Mouse (Mus musculus) cerebellum, adult (tissue): ENCODE results near the gene Tsga10ip.
"Not testable (repeated sequence)": the region's sequence is repeated elsewhere in the genome, so short reads cannot be mapped to it uniquely, and the experiment has no call there.

Source experiments
- ATAC-seq: cut with Nextera tagmentation; 2 replicates; pipeline ENCODE4 v1.9.2; 2017; ENCODE audit warnings: mild to moderate bottlenecking, moderate library complexity, mixed read lengths; ENCODE audit not compliant: insufficient number of reproducible peaks, low FRiP score, low TSS enrichment

The Tsga10ip gene

DNA sequence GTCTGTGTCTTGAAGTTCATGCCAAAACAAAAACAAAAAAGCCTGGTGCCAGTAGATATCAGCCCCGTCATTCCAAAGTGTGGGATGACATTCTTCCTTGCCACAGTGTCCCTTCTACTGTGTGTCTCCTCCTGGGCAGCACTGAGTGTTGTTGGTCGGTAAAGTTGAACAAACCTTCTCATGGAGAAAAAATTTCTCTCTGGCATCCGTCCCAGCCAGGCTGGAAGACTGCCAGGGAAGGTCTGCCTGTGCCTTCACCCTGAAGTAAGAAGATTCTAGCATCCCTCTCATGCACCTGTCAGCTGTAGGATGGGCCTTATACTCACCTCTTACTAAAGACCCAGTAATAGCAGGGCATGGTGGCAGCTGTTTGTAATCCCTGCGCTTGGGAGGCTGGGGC lies 9.4 kb downstream of the Tsga10ip start:
- no peak for ATAC-seq

DNA sequence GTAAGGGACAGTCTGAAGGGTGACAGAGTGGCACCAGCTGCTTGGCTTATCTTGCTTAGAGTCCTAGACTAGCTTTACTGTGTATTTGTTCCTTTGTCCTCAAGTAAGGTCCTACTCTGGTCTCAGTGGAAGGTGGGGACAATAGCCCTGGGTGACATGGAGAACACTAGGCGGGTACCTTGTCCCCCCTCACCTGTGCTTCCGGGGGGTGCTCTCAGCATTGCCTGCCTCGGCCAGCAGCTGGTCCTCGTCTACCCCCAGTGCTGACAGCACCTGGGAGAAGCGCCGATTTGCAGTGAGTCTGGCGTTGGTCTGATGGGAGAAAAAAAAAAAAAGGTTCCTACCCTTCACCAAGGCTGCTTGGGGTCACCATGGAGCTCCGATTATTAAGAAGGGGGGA lies 11.9 kb downstream of the Tsga10ip start:
- no peak for ATAC-seq

DNA sequence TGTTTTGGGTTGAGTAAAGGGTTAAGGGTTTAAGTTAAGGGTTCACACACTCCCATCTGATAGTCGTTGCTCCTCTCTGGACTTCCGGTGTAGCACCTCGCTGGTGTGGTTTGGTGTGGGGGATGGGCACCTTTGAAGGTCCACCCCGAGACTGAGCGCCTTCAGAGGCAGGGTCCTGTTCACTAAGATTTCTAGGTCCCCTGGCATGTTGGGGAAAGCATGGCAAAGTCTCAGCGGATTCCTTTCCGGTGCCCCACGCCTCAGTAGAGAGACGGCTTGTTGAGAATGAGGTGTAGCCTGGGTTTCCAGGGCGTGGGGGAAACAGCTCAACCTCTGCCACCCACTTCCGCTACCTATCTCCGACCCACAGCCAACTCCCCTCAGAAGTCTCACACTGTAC lies 12.7 kb downstream of the Tsga10ip start:
- no peak for ATAC-seq

- ATAC-seq: peak; percentile 94
Observed at GRCm38 (mm10) chr19:5388588-5389242, 13.6 kb downstream of the Tsga10ip start, which contains the start of gene Sart1. Sart1 (minus strand) TSS chr19:5388703.

DNA sequence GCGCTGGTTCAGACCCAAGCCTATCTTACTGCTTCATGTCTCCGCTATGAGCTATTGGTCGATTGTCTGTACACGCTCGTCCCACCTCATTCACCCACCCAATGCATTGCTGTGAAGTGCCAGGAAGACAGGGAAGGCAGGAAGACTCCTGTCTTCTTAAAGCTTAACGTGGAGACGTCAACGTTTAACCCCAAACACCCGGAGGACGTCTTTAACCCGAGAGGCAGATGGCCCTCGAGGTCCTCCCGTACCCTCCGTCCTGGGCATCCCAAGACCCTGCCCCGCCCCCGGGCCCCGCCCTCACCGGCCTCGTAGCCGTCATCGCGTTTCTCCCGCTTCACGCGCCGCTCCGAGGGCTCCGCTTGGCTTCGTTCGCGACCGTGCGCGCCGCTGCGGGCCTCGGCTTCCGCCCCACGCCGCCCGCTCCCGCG lies 14.3 kb downstream of the Tsga10ip start:
- ATAC-seq: no peak

- no peak for ATAC-seq
Observed at GRCm38 (mm10) chr19:5384715-5385114, 17.6 kb downstream of the Tsga10ip start.

DNA sequence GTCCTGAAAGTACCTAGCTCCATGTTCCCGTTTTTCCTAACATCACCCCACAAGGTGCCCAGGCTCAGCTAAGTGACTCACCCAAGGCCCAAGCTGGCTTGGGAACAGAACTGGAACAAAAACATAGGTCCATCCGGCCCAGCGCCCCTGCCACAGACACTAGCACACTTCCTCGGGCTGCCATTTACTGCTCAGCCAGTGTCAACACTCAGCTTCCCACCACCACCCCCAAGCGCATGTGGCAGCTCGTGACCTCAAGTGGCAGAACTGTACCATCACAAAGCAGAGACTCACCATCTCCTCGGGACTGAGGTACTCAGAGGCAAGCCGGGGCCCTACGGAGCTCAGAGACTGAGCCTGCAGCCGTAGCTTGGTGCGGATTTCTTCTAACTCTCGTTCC lies 19.0 kb downstream of the Tsga10ip start:
- no peak for ATAC-seq

GRCm38 (mm10) chr19:5377446-5377845 lies 24.9 kb downstream of the Tsga10ip start:
- ATAC-seq: no peak

GRCm38 (mm10) chr19:5374748-5375147 lies 27.6 kb downstream of the Tsga10ip start:
- ATAC-seq: no peak

- no peak for ATAC-seq
Observed at GRCm38 (mm10) chr19:5374177-5374576, 28.1 kb downstream of the Tsga10ip start.

DNA sequence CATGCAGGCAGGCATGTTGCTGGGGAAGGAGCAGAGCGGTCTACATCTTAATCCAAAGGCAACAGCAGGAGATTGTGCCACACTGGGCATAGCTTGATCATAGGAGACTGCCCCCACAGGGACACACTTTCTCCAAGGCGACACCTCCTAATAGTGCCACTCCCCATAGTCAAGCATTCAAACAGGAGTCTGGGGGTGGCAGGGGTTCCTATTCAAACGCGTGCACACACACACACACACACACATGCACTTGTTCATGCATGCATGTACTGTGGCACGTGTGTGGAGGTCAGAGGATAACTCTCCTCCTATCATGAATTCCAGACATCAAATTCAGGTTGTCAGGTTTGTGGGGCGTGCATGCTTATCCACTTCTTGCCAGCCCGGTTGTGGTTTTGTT lies 29.6 kb downstream of the Tsga10ip start:
- ATAC-seq: no peak

GRCm38 (mm10) chr19:5370932-5371331 lies 31.4 kb downstream of the Tsga10ip start:
- ATAC-seq: no peak

DNA sequence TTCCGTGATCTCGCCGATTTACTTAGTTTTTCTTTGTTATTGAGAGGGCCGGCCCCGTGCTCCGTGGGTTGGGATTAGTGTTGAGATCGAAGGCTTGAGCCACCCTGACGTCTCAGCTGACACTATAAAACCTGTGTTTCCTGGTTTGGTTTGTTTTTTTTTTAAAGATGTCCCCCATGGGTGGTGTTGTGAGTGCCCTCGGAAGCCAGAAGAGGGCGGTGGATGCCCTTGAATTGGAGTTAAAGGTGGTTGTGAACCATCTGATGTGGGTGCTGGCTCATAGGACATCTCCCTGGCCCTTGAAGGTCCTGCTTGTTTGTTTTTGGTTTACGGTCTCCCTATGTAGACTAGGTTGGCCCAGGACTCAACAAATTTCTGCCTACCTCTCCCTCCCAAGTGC lies 34.9 kb downstream of the Tsga10ip start:
- ATAC-seq: no peak

- ATAC-seq: no peak
Observed at GRCm38 (mm10) chr19:5367053-5367359, 35.3 kb downstream of the Tsga10ip start, which contains the start of gene Banf1. Banf1 (minus strand) TSS chr19:5367168.

DNA sequence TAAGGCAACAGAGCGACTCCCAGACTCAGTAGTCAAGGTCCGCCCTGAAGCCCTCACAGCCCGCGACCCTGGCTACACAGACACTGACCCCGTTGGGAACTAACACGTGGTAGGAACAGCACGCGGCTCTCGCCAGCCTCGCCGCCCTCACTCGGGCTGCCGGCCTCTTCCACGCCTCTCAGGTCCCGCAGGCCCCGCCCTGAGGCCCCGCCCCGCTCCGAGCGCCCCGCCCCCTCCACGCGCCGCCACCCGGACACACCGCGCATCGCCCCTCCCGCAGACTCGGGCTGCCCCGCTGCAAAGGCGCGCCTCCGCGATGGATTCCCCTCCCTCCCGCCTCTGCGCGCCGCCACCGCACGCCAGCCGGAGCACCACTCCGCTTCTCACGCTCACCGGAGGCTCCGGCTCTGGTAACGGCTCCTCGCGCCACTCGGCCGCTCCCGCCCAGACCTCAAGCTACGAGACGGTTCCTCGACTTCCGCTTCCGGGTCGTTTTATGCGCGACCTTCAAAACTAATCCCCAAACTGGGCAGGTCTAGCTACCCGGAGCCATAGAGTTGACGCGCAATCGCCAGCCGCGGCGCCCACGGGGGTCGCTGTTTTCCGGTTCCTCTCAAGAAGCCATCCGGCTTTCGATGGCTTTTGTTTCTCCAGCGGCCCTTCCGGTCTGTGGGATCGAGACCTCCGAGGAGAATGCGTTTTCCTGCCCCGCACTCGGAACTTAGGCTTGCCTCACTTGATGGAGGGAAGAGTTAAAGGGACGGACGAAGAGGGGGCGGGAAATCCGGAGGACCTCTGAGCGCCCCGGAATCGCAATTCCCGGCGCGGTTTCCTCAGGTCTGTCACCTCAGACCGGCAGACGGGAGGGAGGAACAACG lies 35.9 kb downstream of the Tsga10ip start, which contains the start of gene Eif1ad:
Gene Eif1ad (plus strand): TSS at position 567 of the 878 bp plus-strand sequence.
- ATAC-seq: peak; percentile 79; the same call in 1 of the 2 replicates

DNA sequence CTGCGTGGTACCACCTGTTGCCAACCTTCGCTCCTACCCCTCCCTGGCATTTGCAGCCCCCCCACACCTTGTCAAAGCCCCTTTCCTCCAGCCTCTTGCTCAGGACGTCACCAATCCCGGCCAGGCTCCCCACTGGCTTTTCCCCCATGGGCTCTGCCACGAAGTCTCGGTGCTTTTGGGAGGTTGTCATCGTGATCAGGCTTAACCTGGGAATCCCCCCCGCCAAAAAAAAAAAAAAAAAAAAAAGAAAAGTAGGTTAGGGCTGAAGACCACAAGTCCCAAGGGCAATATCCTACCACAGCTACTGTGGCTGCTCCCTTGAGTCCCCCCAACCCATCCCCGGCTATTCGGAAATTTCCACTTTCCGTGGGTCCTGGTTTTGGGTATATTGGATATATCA lies 36.6 kb downstream of the Tsga10ip start:
- ATAC-seq: no peak

DNA sequence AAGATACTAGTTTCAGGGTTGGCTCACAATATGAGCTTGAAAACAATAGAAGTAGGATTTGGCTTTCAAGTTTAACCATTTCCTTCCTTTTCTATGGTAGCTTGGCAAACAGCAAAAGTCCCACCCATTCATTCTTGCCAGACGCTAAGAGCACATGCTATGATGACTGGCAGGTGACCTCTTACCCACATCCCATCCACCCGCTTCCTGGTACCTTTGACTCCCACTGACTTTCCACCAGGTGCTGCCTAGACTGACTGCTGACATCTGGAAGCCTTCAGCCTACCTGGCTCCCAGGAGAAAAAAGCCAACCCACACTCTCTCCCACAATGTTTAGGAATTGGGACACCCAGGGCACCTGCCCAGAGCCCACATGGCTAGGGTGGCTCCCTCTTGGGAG lies 38.2 kb downstream of the Tsga10ip start:
- no peak for ATAC-seq

DNA sequence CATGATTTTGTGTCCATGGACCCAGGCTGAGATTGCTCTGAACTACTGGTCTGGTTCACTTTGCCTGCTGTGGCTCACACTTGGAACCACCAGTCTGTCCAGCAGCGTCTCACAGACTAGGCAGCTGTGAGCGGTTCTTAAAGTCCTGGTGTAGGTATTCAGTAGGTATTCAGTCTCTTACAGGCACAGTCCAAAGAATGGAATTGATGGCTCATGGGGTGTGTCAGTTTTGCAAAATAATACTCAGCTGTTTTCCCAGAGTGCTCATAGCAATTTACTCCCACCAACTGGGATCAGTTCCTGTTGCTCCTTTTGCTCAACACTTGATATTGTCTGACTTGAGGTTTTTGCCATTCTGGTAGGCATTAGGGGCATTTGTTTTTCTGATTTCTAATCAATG lies 40.1 kb downstream of the Tsga10ip start:
- ATAC-seq: no peak

DNA sequence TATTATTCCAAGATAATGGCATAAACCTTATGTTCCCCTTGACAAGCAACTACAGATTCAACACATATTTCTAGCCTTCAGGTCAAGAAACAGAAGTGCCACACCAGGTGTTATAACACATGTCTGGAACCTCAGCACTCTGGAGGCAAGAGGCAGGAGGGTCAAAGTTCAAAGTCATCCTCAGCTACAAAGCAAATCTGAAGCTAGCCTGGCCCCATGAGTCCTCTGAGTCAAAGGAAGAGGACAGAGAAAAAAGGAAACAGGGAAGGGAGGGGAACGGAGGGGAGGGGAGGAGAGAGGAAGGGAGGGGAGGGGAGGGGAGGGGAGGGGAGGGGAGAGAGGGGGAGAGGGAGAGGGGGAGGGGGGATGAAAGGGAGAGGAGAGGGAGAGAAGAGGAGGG lies 46.2 kb downstream of the Tsga10ip start:
- no peak for ATAC-seq

DNA sequence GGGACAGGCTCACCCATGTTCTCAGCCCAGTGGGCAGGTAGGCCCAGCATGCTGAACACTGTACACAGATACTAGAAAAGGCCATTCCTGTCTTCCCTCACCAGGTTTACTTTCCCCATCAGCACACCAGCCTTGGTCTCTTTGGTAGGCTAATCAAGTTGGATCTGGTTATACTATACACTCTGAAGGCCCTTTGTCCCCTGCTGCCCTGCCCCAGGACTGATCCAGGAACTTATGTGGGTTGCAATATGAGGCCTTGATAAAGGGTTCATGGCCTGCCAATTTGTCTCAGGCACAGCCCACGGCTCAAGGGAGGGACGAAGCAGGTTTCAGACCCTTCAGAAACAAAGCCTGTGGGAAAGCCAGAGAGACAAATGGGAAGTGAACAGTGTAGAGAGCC lies 48.7 kb downstream of the Tsga10ip start:
- no peak for ATAC-seq

- ATAC-seq: not testable (repeated sequence)
Observed at GRCm38 (mm10) chr19:5349502-5349873, 52.8 kb downstream of the Tsga10ip start, which contains the start of gene Cst6. Cst6 (minus strand) TSS chr19:5349574.
